Mouse (Mus musculus) kidney, postnatal 4 days (tissue): Measurements from ENCODE around the gene Gm27021.

ENCODE experiments used
- DNase-seq, 2 experiments: peaks; one replicate each; pipeline ENCODE4 v3.0.0; 2021; ENCODE audit warnings: mixed read lengths in 2 of 2

The Gm27021 gene

GRCm38 (mm10) chr8:120685591-120685990 is 17.7 kb upstream of the Gm27021 start:
- DNase-seq = peak in 1 of 2 experiments; percentile 4

- no peak for DNase-seq
These were observed 17.2 kb upstream of the Gm27021 start for GRCm38 (mm10) chr8:120685097-120685496.

- no peak for DNase-seq
These were observed 16.2 kb upstream of the Gm27021 start for GRCm38 (mm10) chr8:120684082-120684481.

GRCm38 (mm10) chr8:120683602-120684001 is 15.7 kb upstream of the Gm27021 start:
- peak; percentile 88 to 90 for DNase-seq

- no peak for DNase-seq
These were observed 13.2 kb upstream of the Gm27021 start for GRCm38 (mm10) chr8:120681113-120681512.

GRCm38 (mm10) chr8:120680405-120680804 is 12.5 kb upstream of the Gm27021 start:
- DNase-seq = peak; percentile 79 to 83

- DNase-seq = no peak
These were observed 11.9 kb upstream of the Gm27021 start for GRCm38 (mm10) chr8:120679629-120680387.

GRCm38 (mm10) chr8:120678447-120678846 is 10.6 kb upstream of the Gm27021 start:
- peak; percentile 93 for DNase-seq

- DNase-seq = no peak
These were observed 7.8 kb upstream of the Gm27021 start for GRCm38 (mm10) chr8:120675718-120676117.

GRCm38 (mm10) chr8:120673298-120673697 is 5.4 kb upstream of the Gm27021 start:
- no peak for DNase-seq

- no peak for DNase-seq
These were observed 4.8 kb upstream of the Gm27021 start for GRCm38 (mm10) chr8:120672626-120673229.

GRCm38 (mm10) chr8:120671775-120672174 is 3.9 kb upstream of the Gm27021 start:
- DNase-seq = no peak

- peak in 1 of 2 experiments; percentile 43 for DNase-seq
These were observed 561 bp upstream of the Gm27021 start, which contains the start of gene Emc8 for GRCm38 (mm10) chr8:120668374-120668905. Emc8 (minus strand) TSS chr8:120668573.

GRCm38 (mm10) chr8:120666807-120667470 is 940 bp downstream of the Gm27021 start:
- no peak for DNase-seq

GRCm38 (mm10) chr8:120665726-120666455 is 2.0 kb downstream of the Gm27021 start:
- no peak for DNase-seq

- no peak for DNase-seq
These were observed 3.3 kb downstream of the Gm27021 start for GRCm38 (mm10) chr8:120664566-120664965.

GRCm38 (mm10) chr8:120657415-120657814 is 10.5 kb downstream of the Gm27021 start:
- no peak for DNase-seq

- no peak for DNase-seq
These were observed 11.4 kb downstream of the Gm27021 start for GRCm38 (mm10) chr8:120656322-120657052.

- no peak for DNase-seq
These were observed 20.3 kb downstream of the Gm27021 start, which contains the start of gene 1190005I06Rik for GRCm38 (mm10) chr8:120647532-120647931. 1190005I06Rik (minus strand) TSS chr8:120647632.

GRCm38 (mm10) chr8:120644663-120645062 is 23.2 kb downstream of the Gm27021 start:
- peak in 1 of 2 experiments; percentile 24 for DNase-seq

- DNase-seq = no peak
These were observed 25.7 kb downstream of the Gm27021 start for GRCm38 (mm10) chr8:120642031-120642662.
